ENCODE assay signal across 12 mouse cellular contexts in genomic region chr7:87586271-87586937, GRCm38 (mm10). TPM values are rescaled to one million over a fixed set of nuclear protein-coding genes. Genes with fewer than 3 reads are reported as not detected.
DNase-seq lines count a peak whose midpoint lies in the region; ATAC-seq lines count a peak whose summit lies in the region.
"Had no signal": no experiment of that assay in that cellular context is flagged by ENCODE, and none has a peak within 500 bp of the region (broad histone marks: within the 10 kb centered on the region; RNA-seq: fewer than 3 reads in every experiment).

No protein-coding gene starts in this region.

- H3K4me2 ChIP-seq in hindbrain, embryonic 13.5 days, result peak overlapping the region; percentile 72
- no peak overlapping the region for H3K4me2 ChIP-seq in hindbrain, embryonic 12.5 days (replicated peaks)
- H3K4me2 ChIP-seq in hindbrain, embryonic 16.5 days (ENCODE audit: low read length), result peak overlapping the region; percentile 81
- H3K4me2 ChIP-seq: heart, embryonic 11.5 days; liver, embryonic 13.5 days had no signal

- H3K27me3 ChIP-seq in hindbrain, embryonic 13.5 days, result peaks cover 20% of the 10 kb centered on the region
- H3K27me3 ChIP-seq in hindbrain, embryonic 12.5 days, result peaks cover 25% of the 10 kb centered on the region
- H3K27me3 ChIP-seq in hindbrain, embryonic 16.5 days (replicated peaks; ENCODE audit: control insufficient read depth, insufficient read depth, low read length), result no peaks in the 10 kb centered on the region
- peaks cover 39% of the 10 kb centered on the region for H3K27me3 ChIP-seq in limb, embryonic 10.5 days (ENCODE audit: low read depth, poor library complexity, severe bottlenecking)

- H3K9ac ChIP-seq in hindbrain, embryonic 13.5 days, result peak overlapping the region; percentile 65
- H3K9ac ChIP-seq in hindbrain, embryonic 12.5 days, result no peak overlapping the region
- H3K9ac ChIP-seq in hindbrain, embryonic 16.5 days (ENCODE audit: low read depth, low read length), result peak overlapping the region; percentile 62
- H3K9ac ChIP-seq: liver, embryonic 13.5 days had no signal

- H3K9me3 ChIP-seq in hindbrain, embryonic 13.5 days, result no peaks in the 10 kb centered on the region
- H3K9me3 ChIP-seq in hindbrain, embryonic 12.5 days (replicated peaks), result no peaks in the 10 kb centered on the region
- no peaks in the 10 kb centered on the region for H3K9me3 ChIP-seq in hindbrain, embryonic 16.5 days (ENCODE audit: control insufficient read depth, low read length)
- no peaks in the 10 kb centered on the region for H3K9me3 ChIP-seq in limb, embryonic 10.5 days (replicated peaks)
- H3K9me3 ChIP-seq: liver, embryonic 13.5 days had no signal

- 17% methylated on average over 10 of the region's 10 CpGs for WGBS in hindbrain, embryonic 13.5 days
- WGBS in hindbrain, embryonic 12.5 days, result 15% methylated on average over 10 of the region's 10 CpGs
- WGBS in hindbrain, embryonic 16.5 days, result 10% methylated on average over 10 of the region's 10 CpGs
- WGBS in limb, embryonic 10.5 days, result 17% methylated on average over 10 of the region's 10 CpGs

- H3K27ac ChIP-seq in hindbrain, embryonic 13.5 days, result 0 out of 2 replicates have a peak overlapping the region, but pooled peaks have one; percentile 12
- no peak overlapping the region for H3K27ac ChIP-seq in hindbrain, embryonic 12.5 days
- H3K27ac ChIP-seq in hindbrain, embryonic 16.5 days (ENCODE audit: low read depth, low read length), result peak overlapping the region; percentile 73
- H3K27ac ChIP-seq in limb, embryonic 10.5 days, result no peak overlapping the region
- H3K27ac ChIP-seq: liver, embryonic 13.5 days had no signal

- 0 out of 2 replicates have a peak, but pooled peaks have one; percentile 22 for ATAC-seq in hindbrain, embryonic 13.5 days (ENCODE audit: low FRiP score)
- no peak for ATAC-seq in hindbrain, embryonic 12.5 days (ENCODE audit: low FRiP score)
- ATAC-seq in hindbrain, embryonic 16.5 days, result peak; percentile 80

- peak overlapping the region; percentile 35 for H3K4me3 ChIP-seq in hindbrain, embryonic 13.5 days
- no peak overlapping the region for H3K4me3 ChIP-seq in hindbrain, embryonic 12.5 days
- H3K4me3 ChIP-seq in hindbrain, embryonic 16.5 days (ENCODE audit: low read length), result peak overlapping the region; percentile 54
- H3K4me3 ChIP-seq in limb, embryonic 10.5 days, result no peak overlapping the region
- H3K4me3 ChIP-seq: liver, embryonic 13.5 days had no signal

- H3K36me3 ChIP-seq in hindbrain, embryonic 13.5 days, result no peaks in the 10 kb centered on the region
- no peaks in the 10 kb centered on the region for H3K36me3 ChIP-seq in hindbrain, embryonic 12.5 days
- H3K36me3 ChIP-seq in hindbrain, embryonic 16.5 days (ENCODE audit: control insufficient read depth, insufficient read depth, low read length), result no peaks in the 10 kb centered on the region
- no peaks in the 10 kb centered on the region for H3K36me3 ChIP-seq in limb, embryonic 10.5 days
- H3K36me3 ChIP-seq: liver, embryonic 13.5 days had no signal

- peak; percentile 50 to 73 for DNase-seq in left cerebral cortex, adult 9 months (ENCODE audit: low spot score in 2 of 2)
- DNase-seq in right cerebral cortex, postnatal 10 days (ENCODE audit: low spot score in 2 of 2), result peak; percentile 79 to 85
- no peak for DNase-seq in kidney, adult 18-20 months
- no peak for DNase-seq in lung, postnatal 36 days
- no peak for DNase-seq in limb, embryonic 10.5 days (ENCODE audit: low spot score)
- DNase-seq: kidney, adult 11 months; liver, embryonic 13.5 days; thymus, postnatal 4 days had no signal

- H3K4me1 ChIP-seq in hindbrain, embryonic 13.5 days (replicated peaks), result peaks cover 7% of the 10 kb centered on the region; the same call in 1 of the 2 replicates
- 0 out of 2 replicates have a peak, but pooled peaks cover 2% of the 10 kb centered on the region for H3K4me1 ChIP-seq in hindbrain, embryonic 12.5 days
- no peaks in the 10 kb centered on the region for H3K4me1 ChIP-seq in hindbrain, embryonic 16.5 days (ENCODE audit: control insufficient read depth, insufficient read depth, low read depth, low read length)
- peaks cover 5% of the 10 kb centered on the region for H3K4me1 ChIP-seq in limb, embryonic 10.5 days
- H3K4me1 ChIP-seq: liver, embryonic 13.5 days had no signal

RNA-seq across cellular contexts. Expression of gene Grm5, which starts 2.4 kb away (rescaled TPM):
- 25.1 and 27.1 TPM in 2 replicates for polyA plus RNA-seq in hindbrain, embryonic 13.5 days (2015; fragmentation: Nextera tagmentation; extraction: Ambion mirVana)
- polyA plus RNA-seq in hindbrain, embryonic 12.5 days (2016; fragmentation: Nextera tagmentation; extraction: Ambion mirVana), result 1.7 and 2.2 TPM in 2 replicates
- 57.7 and 65.6 TPM in 2 replicates for polyA plus RNA-seq in hindbrain, embryonic 16.5 days (2015; fragmentation: Nextera tagmentation; extraction: Ambion mirVana)
- not detected in 2 replicates for polyA plus RNA-seq in limb, embryonic 10.5 days (2016; fragmentation: Nextera tagmentation; extraction: Ambion mirVana)

Comparison
In these comparisons a context has a peak if more than half of its experiments do, and no peak if none do; other contexts are left out.
1. H3K27ac ChIP-seq: peak in hindbrain, embryonic 13.5 days (single experiment) and hindbrain, embryonic 16.5 days (single experiment); none in hindbrain, embryonic 12.5 days (single experiment) and limb, embryonic 10.5 days (single experiment).
2. H3K4me3 ChIP-seq: peak in hindbrain, embryonic 13.5 days (single experiment) and hindbrain, embryonic 16.5 days (single experiment); none in hindbrain, embryonic 12.5 days (single experiment) and limb, embryonic 10.5 days (single experiment).
3. DNase-seq: peak in left cerebral cortex, adult 9 months (2 of 2) and right cerebral cortex, postnatal 10 days (2 of 2); none in kidney, adult 18-20 months (single experiment), lung, postnatal 36 days (single experiment) and limb, embryonic 10.5 days (single experiment).